Mouse (Mus musculus): ENCODE data around the gene Slco3a1.

DNA sequence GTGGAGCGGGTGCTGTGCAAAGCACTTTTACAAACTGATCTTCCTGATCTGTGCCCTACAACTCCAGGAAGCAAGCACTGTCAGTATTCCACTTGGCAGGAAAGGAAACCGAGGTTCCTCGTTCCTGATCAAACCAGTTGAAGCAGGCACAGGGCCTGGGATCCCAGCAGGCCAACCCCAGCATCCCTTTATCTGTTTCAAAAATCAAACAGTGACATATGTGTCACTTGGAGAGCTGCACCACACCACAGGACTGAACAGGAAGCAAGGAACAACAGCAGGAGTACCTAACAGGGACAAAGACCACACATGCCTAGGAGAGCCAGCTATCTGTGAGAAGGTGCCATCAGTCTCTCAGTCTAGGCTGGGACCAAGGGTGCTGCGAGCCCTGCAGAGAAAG, 32.3 kb downstream of the Slco3a1 start:
- TF ChIP-seq CTCF (IDR thresholded peaks at IDR 0.05; ENCODE audit: low read depth, low read length) (no peak), POLR2A (IDR thresholded peaks at IDR 0.05; ENCODE audit: extremely low read depth, insufficient read depth, low read length) (no peak)

Measured in liver, adult 2 months (tissue).